Mouse (Mus musculus): ENCODE measurements around the gene Spryd4.
"Not testable (repeated sequence)": the region's sequence is repeated elsewhere in the genome, so short reads cannot be mapped to it uniquely, and the experiment has no call there.

Spryd4 gene

GRCm38 (mm10) chr10:128211390-128212108, at the start of gene Spryd4:
Gene Spryd4 (minus strand): TSS chr10:128211807.
- peak; percentile 79 for DNase-seq (ENCODE audit: low read depth, low spot score)

GRCm38 (mm10) chr10:128260376-128260775, 48.8 kb upstream of the Spryd4 start:
- DNase-seq (ENCODE audit: low read depth, low spot score) = not testable (repeated sequence)

DNA sequence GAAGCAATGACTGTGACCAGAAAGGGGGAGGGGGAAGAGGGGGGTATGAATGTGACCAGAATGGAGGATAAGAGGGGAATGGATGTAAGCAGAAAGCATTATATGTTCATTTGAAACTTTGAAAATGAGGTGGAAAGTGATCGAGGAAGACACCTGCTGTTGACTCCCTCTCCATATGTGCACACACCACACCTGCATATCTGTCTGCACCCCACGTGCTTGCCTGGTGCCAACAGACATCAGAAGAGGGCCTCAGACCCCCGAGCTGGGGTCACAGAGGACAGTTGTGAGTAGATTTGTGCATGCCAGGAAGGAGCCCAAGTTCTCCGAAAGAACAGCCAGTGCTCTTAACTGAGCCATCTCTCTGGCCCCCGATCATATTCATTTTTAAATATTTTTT, 48.3 kb upstream of the Spryd4 start:
- DNase-seq (ENCODE audit: low read depth, low spot score) = no peak

- no peak for DNase-seq (ENCODE audit: low read depth, low spot score)
Observed at GRCm38 (mm10) chr10:128258953-128259352, 47.3 kb upstream of the Spryd4 start.

GRCm38 (mm10) chr10:128256328-128256727, 44.7 kb upstream of the Spryd4 start:
- DNase-seq (ENCODE audit: low read depth, low spot score) = no peak

DNA sequence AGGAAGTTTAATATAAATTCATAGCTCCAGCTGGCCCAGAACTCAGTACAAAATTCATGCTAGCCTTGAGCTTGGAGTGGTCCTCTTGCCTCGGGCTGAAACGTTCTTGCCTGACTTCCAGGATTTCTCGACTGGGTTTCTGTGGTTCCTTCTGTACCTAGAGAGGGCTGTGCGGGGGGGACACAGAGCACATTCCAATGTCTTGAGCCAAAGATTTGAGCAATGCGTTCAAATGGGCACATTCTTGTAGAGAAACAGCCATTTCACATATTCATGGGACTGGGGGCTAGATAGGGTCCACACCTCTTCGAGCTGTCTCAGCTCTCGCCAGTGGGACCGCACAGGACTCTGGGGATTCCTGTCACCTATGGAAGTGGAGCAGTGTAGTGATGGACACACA, 44.3 kb upstream of the Spryd4 start:
- DNase-seq (ENCODE audit: low read depth, low spot score) = no peak

GRCm38 (mm10) chr10:128253677-128254255, 42.2 kb upstream of the Spryd4 start, which contains the start of gene Apon:
Gene Apon (plus strand): TSS chr10:128254096.
- DNase-seq (ENCODE audit: low read depth, low spot score) = no peak

DNA sequence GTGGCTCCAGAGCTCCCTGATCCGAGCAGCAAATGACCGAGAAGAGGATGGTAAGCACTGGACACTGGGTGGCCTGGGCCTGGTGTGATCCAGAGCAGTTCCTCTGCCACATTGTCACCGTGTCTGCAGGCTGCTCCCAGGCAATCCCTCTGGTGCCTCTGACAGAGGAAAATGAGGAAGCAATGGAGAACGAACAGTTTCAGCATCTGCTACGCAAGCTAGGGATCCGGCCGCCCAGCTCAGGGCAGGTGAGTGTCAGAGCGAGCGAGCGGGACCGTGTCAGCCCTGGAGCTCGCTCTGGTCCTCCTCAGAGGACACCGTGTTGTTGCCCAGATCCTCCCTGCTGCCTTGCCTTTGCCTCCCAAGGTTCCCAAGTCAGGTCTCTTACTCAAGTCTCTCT, 39.0 kb upstream of the Spryd4 start:
- DNase-seq (ENCODE audit: low read depth, low spot score) = no peak

GRCm38 (mm10) chr10:128247020-128247732, 35.6 kb upstream of the Spryd4 start:
- no peak for DNase-seq (ENCODE audit: low read depth, low spot score)

DNA sequence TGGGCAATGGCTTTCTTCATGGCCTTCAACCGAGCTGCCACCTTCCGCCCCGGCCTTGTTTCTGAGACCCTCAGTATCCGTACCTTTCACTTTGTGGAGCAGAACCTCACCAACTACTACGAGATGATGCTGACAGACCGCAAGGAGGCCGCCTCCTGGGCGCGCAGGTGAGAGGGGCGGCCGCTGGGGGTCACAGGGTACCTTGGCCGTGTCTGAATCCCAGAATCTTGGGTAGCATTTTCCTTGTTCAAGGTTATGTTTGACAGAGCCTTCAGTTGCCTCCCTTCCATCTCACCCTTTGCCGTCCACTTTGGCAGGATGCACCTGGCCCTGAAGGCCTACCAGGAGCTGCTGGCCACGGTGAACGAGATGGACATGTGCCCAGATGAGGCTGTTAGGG, 32.5 kb upstream of the Spryd4 start:
- no peak for DNase-seq (ENCODE audit: low read depth, low spot score)

DNA sequence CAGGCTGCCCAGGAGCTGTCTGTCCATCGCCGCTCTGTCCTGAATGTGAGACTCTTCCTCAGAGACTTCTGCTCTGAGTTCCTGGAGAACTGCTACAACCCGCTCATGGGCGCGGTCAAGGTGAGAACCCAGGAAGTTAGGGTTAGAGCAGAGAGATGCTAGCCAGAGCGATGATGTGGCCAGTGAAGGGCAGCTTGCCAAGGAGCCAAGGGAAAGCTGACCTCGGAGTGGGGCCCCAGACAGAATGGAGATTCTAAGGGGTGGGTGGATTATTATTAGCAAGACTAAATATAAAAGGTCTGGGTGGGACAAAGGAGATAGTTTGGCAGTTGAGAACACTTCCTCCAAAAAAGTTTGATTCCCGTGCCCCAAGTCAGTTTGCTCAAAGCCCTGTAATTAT, 31.6 kb upstream of the Spryd4 start:
- DNase-seq (ENCODE audit: low read depth, low spot score) = no peak

DNA sequence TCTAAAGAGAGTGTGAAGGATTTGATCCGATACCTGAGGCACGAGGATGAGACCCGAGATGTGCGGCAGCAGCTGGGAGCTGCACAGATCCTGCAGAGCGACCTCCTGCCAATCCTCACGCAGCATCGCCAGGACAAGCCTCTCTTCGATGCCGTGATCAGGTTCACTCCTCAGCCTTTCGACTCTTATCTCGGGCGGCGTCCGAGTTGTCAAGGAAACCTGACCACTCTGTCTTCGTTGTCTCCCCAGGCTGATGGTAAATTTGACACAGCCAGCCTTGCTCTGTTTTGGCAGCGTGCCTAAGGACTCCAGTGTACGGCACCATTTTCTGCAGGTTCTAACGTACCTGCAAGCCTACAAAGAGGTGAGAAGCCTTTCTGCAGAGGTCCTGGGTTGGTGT, 28.5 kb upstream of the Spryd4 start:
- DNase-seq (ENCODE audit: low read depth, low spot score) = no peak

DNA sequence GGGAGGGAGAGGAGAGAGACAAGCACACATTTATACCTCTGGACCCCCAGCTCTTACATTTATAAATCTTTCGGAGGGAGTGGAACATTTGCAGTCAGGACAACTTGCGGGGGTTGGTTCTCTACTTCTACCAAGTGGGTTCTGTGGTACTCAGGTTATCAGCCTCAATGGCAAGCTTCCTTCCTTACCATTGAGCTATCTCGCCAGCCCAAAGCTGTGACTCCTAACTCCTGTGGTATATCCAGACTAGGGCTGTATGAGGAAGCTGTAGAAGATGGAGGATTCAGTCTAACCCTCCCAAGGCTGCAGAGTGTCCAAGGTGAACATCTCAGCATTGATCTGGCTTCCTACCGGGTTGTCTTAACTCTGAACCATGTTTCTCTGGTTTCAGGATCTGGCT, 27.5 kb upstream of the Spryd4 start:
- no peak for DNase-seq (ENCODE audit: low read depth, low spot score)

- no peak for DNase-seq (ENCODE audit: low read depth, low spot score)
Observed at GRCm38 (mm10) chr10:128237807-128238480, 26.3 kb upstream of the Spryd4 start.

DNA sequence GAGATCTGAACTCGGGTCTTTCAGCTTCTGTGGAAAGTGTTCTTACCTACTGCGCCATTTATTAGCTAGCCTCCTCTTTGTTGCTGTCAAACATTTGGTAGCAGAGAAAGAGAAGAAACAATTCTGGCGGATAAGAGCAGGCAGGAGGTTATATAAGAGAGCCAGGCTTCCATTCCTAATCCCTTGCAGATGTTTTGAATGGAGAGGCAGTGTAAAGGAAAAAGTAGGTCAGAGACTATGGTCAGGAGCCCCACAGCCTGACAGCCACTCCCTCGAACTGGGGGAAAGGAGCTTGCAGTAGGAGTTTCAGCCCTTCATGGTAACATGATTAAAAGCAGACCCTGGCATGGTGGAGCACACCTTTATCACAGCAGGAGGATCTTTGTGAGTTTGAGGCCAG, 24.7 kb upstream of the Spryd4 start:
- no peak for DNase-seq (ENCODE audit: low read depth, low spot score)

- peak; percentile 76 for DNase-seq (ENCODE audit: low read depth, low spot score)
Observed at GRCm38 (mm10) chr10:128232420-128232985, 20.9 kb upstream of the Spryd4 start.

GRCm38 (mm10) chr10:128231697-128232419, 20.3 kb upstream of the Spryd4 start, which contains the start of gene Timeless:
Gene Timeless (plus strand): TSS chr10:128232065.
- peak; percentile 79 for DNase-seq (ENCODE audit: low read depth, low spot score)

DNA sequence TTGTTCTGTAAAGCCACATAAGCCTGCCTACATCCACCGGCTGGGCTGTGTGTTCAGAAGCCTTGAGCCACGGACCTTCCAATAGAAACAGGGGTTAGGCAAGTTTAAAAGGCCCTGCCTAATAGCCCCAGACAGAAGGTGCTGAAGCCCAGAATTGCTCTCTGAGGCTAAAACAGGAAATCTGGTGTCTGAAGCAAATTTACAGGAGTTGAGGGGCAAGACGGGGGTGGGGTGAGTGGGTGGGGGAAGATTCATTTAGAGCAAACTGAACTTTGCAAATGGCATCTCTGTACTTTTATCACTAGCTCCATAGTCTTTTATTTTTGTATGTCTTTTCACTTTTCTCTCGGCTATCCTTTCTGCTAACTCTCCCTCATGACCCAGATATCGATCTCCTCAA, 19.5 kb upstream of the Spryd4 start:
- DNase-seq (ENCODE audit: low read depth, low spot score) = no peak

DNA sequence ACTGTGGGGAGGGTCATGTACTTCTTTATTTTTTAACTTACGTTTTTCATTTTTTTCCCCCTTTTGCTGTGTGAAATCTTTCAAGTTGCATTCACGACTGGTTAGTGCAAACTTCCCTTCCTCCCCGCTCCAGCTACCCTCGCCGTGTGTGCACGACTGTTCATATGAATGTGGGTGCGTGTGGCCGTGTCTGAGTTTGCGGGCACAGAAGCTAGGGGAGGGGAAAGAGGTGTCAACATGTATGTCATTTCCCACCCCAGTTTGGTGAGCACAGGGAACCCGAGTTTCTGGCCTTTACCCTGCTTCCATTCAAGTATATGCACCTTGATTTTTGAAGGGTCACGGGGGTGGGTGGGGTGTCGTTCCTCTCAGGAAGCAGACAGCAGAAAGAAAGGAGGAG, 19.0 kb upstream of the Spryd4 start:
- no peak for DNase-seq (ENCODE audit: low read depth, low spot score)

- no peak for DNase-seq (ENCODE audit: low read depth, low spot score)
Observed at GRCm38 (mm10) chr10:128228009-128228408, 16.4 kb upstream of the Spryd4 start.

DNA sequence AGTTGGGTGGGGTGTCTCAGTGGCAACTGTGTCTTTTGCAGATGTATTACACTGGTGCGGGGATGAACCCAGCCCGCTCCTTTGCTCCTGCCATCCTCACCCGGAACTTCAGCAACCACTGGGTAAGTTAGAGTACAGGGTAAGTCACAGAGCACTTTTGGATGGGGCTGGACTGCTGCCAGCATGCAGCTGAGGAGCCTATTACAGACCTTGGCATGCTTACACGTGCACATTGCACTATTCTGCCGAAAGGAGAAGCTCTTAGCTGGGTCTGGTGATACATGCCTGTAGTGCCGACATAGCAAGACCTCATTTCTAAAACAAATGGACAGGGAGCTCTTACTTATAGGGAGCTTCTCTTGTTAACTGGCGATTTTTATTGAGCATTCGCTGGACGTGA, 16.0 kb upstream of the Spryd4 start:
- DNase-seq (ENCODE audit: low read depth, low spot score) = no peak
